Mouse (Mus musculus) heart, postnatal 14 days (tissue): ENCODE measurements at regions not wholly inside any gene's neighbourhood (a gene's known extent, or its start where the extent isn't known, plus 50 kb on each side); places are given as distances from the start of the nearest gene placed in this dataset.
A peak's percentile ranks its signal among the peaks of the same experiment; 100 is the strongest.

Experiments used
- DNase-seq, 2 experiments: peaks; one replicate each; pipeline ENCODE4 v3.0.0; 2021 to 2022
- intact Hi-C: fragments of 180-260 bp; cut with DNase I; formaldehyde crosslinking; loops from one replicate; pipeline ENCODE4 v1.15.1; 2025

DNA sequence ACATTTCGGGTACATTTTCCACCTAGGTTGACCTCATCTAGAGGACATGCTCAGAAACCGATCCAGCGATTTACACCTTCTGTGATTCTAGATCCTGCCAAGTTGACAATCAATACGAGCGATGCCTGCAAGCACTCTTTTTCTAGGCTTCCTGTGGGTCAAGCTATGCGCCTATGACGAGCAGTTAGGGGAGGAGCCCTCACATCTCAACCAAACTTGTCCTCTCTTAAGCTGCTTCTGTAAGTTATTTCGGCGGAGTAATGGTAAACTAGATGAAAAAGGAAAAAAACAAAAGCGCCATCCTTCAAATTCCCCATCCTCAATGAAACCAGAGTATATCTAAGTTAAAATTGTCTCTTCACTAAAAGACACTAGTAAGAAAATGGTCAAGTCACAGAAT, 858.5 kb downstream of the Zfp704 start:
- intact Hi-C loops = no loop called here
- no peak for DNase-seq

DNA sequence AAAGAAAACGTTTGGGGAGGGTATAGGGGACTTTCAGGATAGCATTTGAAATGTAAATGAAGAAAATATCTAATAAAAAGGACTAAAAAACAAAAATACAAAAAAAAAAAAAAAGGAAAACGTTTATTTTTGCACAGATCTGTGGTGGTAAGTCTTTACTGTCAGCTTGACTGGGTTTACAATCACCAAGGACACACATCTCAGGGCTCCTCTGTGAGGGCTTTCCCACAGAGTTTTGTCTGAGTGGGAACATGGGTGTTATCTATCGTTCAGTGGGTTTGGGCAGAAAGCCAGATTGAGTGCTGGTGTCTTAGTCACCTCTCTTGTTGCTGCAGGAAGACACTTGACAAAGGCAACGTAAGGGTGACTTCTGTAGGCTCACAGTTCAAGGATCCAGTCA, 859.0 kb downstream of the Zfp704 start:
- DNase-seq = no peak
- intact Hi-C loops = no loop called here

DNA sequence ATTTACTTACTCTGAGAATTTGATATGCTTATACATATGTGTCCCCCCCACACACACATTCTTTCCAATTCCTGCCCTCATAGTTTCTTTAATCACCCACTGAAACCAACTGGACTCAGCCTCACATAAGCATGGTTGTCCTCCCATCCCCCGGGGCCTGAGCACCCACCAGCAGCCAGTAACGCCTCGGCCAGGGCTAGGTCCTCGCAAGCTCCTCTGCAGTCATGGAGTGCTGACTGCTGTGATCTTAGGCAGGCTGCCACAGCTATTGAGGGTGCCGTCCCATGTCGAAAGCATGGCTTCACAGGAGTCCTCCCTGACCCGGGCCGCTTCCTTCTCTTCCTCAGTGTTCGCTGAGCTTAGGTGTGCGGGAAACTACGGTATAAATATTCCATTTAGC, 859.7 kb downstream of the Zfp704 start:
- intact Hi-C loops = no loop called here
- no peak for DNase-seq

DNA sequence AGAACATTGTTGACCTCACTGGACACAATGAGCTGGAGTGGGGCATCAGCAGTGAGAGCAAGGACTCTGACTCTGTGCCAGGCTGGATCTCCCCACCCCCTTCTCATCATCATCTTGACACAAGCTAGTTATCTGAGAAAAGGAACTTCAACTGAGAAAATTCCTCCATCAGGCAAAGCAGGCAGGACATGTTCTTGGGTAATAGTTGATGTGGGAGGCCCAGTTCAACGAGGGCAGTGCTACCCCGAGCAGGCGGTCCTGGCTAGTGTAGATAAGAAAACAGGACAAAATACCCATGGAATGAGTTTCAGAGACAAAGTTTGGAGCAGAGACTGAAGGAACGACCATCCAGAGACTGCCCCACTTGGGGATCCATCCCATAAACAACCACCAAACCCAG, 862.7 kb downstream of the Zfp704 start:
- no peak for DNase-seq
- intact Hi-C loops = no loop called here

DNA sequence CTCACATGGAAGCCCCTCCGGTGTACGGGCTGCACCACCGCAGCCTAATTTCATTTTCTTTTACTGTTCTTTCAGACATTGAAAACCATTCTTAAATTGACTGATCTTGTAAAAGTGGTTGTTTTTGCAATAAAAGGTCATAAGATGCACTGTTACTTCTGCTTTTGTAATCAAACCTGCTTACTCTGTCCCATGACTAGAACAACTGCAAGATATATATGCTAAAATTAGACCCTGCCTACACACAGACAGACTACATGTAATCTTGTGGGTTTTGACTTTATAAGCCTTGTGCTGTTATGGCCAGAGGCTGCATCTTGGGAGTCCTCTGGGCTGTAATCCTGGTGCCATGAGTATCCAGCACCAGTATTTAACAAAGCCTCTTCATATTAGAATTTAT, 863.2 kb downstream of the Zfp704 start:
- DNase-seq = no peak
- intact Hi-C loops = no loop called here

DNA sequence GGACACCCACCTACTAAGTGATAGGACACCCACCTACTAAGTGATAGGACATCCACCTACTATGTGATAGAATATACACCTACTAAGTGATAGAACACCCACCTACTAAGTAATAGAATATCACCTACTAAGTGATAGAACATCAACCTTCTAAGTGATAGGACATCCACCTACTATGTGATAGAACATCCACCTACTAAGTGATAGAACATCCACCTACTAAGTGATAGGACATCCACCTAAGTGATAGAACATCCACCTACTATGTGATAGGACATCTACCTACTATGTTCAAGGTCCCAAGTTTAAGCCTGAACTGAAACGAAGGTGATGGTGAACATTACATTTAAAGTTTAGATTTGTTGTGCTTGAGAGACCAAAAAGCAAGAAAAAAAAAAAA, 863.8 kb downstream of the Zfp704 start:
- no peak for DNase-seq
- intact Hi-C loops = no loop called here

DNA sequence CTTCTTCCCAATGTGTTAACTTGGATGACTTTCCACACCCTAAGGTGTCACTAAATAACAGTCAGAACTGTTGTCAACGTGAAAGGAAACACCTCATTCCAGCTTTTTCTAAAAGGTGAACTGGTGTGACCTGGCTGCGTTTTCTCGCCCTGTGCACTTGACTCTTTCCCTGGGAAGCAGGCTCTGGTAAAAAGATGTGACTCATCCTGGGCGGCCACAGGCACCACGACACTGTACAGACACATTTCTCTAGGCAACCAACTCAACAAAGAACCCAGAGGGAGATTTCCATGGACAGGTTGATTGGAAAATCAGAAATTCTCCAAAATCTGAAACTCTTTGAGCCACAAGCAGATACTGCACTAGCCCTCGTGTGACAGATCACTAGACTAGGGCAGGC, 865.0 kb downstream of the Zfp704 start:
- intact Hi-C loops = no loop called here
- DNase-seq = no peak

DNA sequence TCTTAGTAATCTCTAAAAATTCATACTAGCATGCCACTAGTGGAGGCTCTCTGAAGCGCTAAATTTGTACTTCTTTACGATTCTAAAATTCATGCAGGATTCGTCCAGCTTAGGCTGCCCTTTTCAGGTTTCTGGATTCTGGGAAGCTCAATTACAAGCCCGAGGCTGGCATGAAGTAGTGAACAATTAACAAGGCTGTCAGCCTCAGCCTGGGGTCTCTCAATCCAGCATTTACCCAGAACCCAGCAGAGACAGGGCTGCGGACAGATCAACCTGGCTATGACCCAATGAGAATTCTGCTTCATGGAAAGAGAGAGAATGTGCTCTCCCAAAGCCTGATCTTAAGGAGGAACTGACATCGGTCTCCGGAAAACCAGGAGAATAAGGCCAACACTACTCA, 866.2 kb downstream of the Zfp704 start:
- no peak for DNase-seq
- intact Hi-C loops = no loop called here

DNA sequence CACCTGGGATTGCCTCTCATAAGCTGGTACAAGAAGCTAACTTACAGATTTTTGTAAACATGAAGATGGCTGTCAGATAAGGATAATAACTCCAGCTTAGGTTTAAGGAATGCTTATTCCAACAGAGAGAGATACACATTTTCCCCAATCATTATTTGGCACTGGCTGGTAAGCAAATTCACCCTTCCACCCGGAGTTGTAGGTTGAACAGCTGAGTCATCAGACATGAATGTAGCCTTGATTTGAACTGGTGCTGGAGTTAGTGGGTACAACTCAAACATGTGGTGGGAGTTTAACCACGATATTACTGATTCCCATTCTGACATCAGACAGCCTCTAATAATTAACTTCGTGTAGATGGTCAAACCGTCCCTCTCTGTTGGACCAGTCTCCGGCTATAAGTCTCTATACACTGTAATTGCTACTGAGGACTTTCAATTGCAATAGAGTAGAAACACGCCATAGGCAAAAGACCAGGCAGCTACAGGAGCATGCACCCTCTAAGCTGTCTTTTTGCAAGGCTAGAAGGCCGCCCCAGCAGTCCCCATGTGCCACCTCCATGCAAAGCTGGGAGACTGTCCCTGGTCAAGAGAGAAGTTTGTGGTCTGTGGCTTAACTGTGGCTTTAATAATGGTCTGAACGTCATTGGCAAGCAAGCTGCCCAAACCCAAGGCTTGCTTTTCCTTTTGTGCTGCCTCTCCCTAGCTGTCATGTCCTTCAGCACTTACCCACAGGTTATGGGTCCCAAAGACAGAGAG, 868.4 kb downstream of the Zfp704 start:
- DNase-seq = no peak
- intact Hi-C loops = no loop called here

DNA sequence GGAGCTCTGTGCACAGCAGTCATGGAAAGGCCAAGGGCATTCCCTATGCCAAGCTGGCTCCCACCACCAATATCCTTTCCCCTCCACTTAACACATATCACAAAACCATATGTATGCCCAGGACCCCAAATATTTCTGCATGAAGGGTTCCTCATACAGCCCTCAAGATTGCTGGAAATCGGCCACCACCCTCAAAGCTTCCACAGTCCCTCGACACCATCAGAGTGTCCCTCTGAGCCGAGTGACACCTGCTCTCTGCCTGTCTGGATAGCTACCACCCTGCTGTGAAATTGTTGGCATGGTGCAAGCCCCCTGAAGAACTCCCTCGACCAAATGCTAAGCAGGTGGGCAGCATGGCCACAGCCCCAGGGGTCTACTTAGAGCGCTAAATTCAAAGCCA, 869.2 kb downstream of the Zfp704 start:
- intact Hi-C loops = no loop called here
- no peak for DNase-seq

DNA sequence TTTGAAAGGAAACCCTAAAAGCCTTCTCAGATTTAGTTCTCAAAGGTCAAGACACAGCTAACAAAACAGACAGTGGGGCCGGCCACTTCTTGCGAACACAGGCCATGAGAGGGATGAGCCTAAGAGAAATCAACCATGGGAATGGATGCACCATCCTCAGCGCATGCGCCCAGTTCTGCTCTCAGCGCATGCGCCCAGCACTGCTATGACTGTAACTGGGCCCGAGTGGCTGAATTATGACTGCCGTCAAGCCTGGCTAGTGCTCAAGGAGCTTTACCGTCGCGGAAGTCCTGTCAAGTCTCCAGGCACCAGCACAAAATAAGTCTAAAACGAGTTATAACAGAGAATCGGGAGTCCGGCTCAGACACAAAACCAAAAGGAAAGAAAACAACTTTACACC, 870.6 kb downstream of the Zfp704 start:
- intact Hi-C loops = no loop called here
- no peak for DNase-seq

DNA sequence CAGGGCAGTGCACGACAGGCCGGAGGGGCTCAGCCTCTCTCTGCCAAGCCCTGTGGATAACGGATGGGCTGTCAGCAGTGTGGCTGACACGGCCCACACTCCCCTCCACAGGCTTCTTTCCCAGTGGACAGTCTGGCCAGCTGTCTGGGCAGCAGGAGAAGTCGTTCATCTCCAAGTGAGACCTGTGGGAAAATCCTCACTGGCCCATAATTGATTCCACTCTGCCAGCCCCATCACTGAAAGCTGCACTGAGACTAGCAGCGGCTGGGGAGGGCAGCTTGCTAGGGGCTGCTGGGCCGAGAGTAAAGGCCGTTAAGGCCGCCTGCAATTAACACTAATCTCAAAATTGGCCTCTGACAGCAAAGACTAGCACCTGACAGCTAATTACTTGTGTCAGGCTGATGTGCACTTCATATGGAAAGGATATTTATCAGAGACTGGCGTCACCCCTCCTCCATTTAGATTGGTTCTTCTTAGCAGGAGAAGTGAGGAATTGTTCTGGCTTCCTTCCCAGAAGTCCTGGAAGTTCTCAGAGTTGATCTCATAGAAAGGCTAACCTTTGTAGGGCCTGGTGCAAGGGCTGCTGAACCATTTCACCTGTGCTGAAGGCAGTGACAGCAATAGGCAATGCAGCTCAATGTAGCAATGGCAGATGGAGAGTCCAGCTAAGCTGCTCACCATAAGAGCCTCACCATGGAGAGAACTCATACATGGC, 873.5 kb downstream of the Zfp704 start:
- DNase-seq = peak; percentile 36 to 53
- intact Hi-C loops = no loop called here

DNA sequence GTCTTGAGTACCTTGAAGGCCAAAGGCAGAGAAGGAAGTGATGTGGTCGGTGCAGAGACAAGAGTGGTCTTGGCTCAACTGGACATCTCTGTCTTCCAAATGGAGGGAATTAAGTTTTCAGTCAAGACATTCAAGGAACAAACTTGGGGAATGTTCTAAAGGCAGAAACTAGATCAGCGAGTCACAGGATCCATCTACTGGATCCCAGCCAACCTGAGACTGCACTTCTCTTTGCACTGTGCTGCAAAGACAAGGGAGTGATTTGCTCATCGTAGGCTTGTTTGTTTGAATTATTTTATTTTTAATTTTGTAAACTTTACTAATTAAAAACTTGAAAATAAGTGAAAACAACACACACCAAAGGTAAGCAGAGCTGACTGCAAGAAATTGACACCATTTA, 875.8 kb downstream of the Zfp704 start:
- intact Hi-C loops = no loop called here

DNA sequence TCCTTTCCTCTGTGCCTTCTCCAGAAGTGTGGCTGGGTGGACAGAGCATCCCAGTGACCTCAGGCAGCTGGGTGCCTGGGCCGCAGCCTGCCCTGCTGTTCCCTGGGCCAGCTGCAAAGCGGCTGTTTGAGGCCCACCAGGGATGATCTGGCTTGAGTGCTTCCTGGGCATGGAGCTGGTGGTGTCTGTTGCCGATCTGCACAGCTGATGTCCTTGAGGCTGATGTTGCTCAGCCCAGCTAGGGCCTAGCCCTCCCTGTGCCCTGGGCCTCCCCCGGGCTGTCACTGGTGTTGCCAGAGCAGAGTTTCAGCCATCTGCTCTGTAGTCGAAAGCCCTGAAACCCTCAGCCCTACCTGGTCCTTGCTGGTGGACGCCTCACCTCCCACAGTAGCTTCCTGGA, 878.5 kb downstream of the Zfp704 start:
- no peak for DNase-seq
- intact Hi-C loops = no loop called here

More for the DNA sequence above, 875.8 kb downstream of the Zfp704 start:
- DNase-seq = no peak

DNA sequence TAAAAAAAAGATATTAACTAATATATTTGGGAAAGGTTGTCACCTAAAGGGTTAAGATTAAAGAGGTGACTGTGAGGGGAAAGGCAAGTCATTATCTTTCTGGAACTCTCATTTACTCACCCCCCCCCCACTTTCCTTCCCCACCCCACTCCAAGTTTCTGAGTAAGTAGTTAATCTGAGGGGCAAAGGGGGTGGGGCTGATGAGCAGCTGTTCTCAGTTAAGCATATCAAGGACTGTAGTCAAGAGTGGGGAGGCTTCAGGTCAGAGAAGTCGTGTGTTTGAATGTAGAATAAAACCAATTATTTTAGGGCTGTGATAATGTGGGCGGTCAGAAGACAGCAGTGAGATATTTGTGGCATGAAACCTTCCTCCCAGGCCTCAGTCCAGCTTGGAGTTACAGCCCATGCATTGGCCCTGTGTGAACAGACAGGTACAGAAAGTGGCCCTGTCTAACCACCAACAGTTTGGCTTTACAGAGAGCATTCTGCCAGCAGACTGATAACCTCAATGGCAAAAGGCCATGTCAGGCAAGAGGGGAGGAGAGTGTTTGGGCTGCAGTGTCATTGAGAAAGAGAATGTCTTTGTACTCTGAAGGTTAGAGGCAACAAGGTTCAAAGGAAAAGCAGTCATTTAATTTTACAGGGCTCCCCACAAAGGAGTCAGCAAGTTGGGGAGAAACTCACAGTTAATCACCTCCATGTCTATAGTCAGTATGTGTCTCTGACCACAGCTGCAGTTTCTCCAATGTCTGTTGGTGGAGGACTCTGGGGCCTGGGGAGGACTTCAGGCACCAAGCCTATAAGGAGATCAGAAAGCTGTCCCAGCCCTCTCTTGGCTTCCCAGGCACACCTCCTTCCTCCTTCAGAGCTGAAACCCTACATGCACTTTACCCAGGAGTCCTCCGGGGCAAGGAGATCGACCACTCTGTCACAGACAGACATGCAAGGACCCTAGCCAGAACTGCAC, 888.0 kb downstream of the Zfp704 start:
- DNase-seq = no peak
- intact Hi-C loops = no loop called here

DNA sequence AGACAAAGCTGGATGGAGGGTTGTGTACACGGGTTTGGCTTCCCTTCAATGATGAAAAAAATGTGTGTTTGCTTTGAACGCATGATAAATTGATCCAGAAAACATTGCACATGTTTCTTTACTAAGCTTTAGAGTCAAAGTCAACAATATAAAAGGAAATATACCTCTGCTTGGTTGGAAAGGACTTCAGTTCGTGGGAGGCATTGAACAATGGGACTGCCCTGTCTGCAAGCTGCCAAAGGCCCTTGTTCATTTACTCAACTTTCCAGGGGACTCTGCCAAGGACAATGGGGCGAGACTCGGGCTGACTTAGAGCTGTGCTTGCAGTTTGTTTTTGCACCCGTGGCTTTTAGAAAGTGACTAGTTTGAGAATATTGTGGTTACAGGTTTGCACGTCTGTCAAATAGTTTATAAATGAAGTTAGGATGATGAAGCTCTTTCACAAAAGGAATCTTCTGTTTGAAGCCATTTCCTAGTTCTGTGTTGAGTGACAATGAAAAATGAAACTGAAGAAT, 889.2 kb downstream of the Zfp704 start:
- intact Hi-C loops = no loop called here
- DNase-seq = no peak

DNA sequence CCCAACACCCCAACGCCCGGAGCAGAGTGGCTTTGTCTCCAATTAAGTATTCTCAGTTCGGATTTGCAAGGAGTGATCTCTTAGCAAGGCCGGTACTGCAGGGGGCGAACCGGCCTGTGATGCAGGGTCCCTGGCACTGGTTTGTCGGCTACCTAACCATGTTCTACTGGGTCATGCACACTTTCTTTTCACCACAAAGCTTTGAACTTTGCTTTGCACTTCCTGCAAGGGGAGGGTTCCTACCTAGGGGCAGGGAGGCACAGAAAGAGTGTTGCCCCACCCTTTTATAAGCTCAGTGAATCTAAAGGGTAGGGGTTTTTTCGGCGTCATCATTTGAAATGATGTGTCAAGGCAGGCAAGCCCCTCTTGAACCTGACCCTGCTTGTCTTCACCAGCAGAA, 891.7 kb downstream of the Zfp704 start:
- no peak for DNase-seq
- intact Hi-C loops = no loop called here

DNA sequence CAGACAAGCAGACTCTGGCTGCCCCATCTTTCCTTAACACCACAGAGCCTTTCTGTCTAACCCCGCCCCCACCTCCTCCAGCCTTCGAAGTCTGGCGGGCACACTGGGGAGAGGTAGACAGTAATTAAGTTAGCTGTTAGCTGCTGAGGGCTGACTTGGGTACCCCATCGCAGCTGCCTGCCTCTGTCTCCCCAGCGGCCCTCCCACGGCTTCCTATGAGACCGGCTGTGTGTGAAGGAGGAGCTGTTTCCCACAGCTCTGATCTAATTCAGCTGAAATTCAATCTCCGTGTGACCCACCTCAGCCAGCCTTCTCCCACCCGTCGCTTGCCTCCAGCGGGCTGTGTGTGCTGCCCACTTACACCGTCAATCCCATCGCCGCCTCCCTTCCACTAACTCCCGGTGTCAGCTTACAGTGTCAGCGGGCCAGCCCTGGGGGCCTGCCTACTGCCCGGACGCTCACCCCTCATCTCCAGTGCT, 892.5 kb downstream of the Zfp704 start:
- intact Hi-C loops = no loop called here
- DNase-seq = peak; percentile 32 to 49
